Mouse (Mus musculus) spleen, adult 2 months (tissue): ENCODE results near the gene Abi3bp.

Experiments used
- CTCF ChIP-seq: fragments of 200-500 bp; IDR thresholded peaks from 2 replicates; pipeline ENCODE4 v1.5.1; 2011; ENCODE audit warnings: mild to moderate bottlenecking, inconsistent platforms; ENCODE audit not compliant: insufficient read depth, insufficient read length, insufficient replicate concordance; ENCODE audit errors: extremely low read depth
- POLR2A ChIP-seq: fragments of 200-500 bp; IDR thresholded peaks from 2 replicates; pipeline ENCODE4 v1.6.1; 2011; ENCODE audit warnings: low read depth, low read length, inconsistent platforms

GRCm38 (mm10) chr16:56677146-56677545 is 199.5 kb downstream of the Abi3bp start:
- TF ChIP-seq POLR2A (no peak), CTCF (no peak)
